Mouse (Mus musculus) thymus, adult 2 months (tissue): Measurements from ENCODE around the gene Gm5458.
"Not testable (repeated sequence)": the region's sequence is repeated elsewhere in the genome, so short reads cannot be mapped to it uniquely, and the experiment has no call there.

Experiments
- CTCF ChIP-seq: fragments of 200-500 bp; IDR thresholded peaks from 2 replicates; pipeline ENCODE4 v1.5.1; 2012; ENCODE audit warnings: mild to moderate bottlenecking, control low read depth, low read length, moderate library complexity, borderline replicate concordance; ENCODE audit not compliant: control insufficient read depth, poor library complexity, insufficient read depth; ENCODE audit errors: extremely low read depth
- POLR2A ChIP-seq: fragments of 200-500 bp; IDR thresholded peaks from 2 replicates; pipeline ENCODE4 v1.6.1; 2012; ENCODE audit warnings: mild to moderate bottlenecking, low read length, control low read depth, moderate library complexity; ENCODE audit not compliant: control insufficient read depth, poor library complexity, insufficient read depth; ENCODE audit errors: extremely low read depth

DNA sequence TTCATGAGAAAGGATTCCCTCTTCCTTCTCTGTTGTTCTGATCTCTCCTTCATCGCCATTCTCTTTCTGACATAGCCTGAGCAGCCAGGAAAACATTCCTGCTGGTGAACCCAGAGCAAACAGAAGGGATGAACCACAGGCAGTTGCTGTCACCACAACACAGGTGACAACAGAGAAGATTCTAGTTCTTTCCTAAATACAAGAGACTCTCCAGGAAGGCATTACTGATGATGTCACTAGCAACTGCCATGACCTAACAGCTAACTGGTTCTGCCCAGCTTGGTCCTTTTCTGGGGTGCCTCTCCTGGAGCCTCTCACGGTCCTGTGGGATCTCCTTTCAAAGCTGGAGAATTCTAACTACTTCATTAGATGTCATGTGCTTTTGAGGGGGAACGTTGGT, 52.5 kb downstream of the Gm5458 start, which contains the start of gene Gm2244:
- TF ChIP-seq POLR2A, CTCF: not testable (repeated sequence)
